Mouse (Mus musculus): ENCODE measurements at regions not wholly inside any gene's neighbourhood (a gene's known extent, or its start where the extent isn't known, plus 50 kb on each side); places are given as distances from the start of the nearest gene placed in this dataset.

- no peak for DNase-seq
Observed at GRCm38 (mm10) chr8:78877423-78877822, 56.5 kb upstream of the Lsm6 start.

- no peak for DNase-seq
Observed at GRCm38 (mm10) chr8:78889708-78890107, 68.8 kb upstream of the Lsm6 start.

GRCm38 (mm10) chr8:78890571-78890970, 69.6 kb upstream of the Lsm6 start:
- DNase-seq = no peak

GRCm38 (mm10) chr8:78899887-78900286, 78.9 kb upstream of the Lsm6 start:
- peak; percentile 62 for DNase-seq

GRCm38 (mm10) chr8:78903034-78903433, 82.1 kb upstream of the Lsm6 start:
- DNase-seq = no peak

- DNase-seq = no peak
Observed at GRCm38 (mm10) chr8:78907918-78908317, 87.0 kb upstream of the Lsm6 start.

GRCm38 (mm10) chr8:78911288-78911873, 90.4 kb upstream of the Lsm6 start:
- no peak for DNase-seq

- DNase-seq = no peak
Observed at GRCm38 (mm10) chr8:78912470-78912869, 91.5 kb upstream of the Lsm6 start.

GRCm38 (mm10) chr8:78913823-78914222, 92.9 kb upstream of the Lsm6 start:
- no peak for DNase-seq

- DNase-seq = no peak
Observed at GRCm38 (mm10) chr8:78930610-78931397, 97.4 kb upstream of the Zfp827 start.

- no peak for DNase-seq
Observed at GRCm38 (mm10) chr8:78932069-78932468, 96.2 kb upstream of the Zfp827 start.

- no peak for DNase-seq
Observed at GRCm38 (mm10) chr8:78940049-78940448, 88.2 kb upstream of the Zfp827 start.

- DNase-seq = no peak
Observed at GRCm38 (mm10) chr8:78941558-78941957, 86.7 kb upstream of the Zfp827 start.

GRCm38 (mm10) chr8:78944367-78944766, 83.9 kb upstream of the Zfp827 start:
- DNase-seq = no peak

- DNase-seq = no peak
Observed at GRCm38 (mm10) chr8:78945607-78946006, 82.6 kb upstream of the Zfp827 start.

GRCm38 (mm10) chr8:78946085-78946484, 82.2 kb upstream of the Zfp827 start:
- DNase-seq = no peak

- no peak for DNase-seq
Observed at GRCm38 (mm10) chr8:78975034-78975433, 53.2 kb upstream of the Zfp827 start.

Measured in kidney, adult 18-20 months (tissue).